Comparison of ENCODE assay signal across 8 mouse cellular contexts in the genomic region with DNA sequence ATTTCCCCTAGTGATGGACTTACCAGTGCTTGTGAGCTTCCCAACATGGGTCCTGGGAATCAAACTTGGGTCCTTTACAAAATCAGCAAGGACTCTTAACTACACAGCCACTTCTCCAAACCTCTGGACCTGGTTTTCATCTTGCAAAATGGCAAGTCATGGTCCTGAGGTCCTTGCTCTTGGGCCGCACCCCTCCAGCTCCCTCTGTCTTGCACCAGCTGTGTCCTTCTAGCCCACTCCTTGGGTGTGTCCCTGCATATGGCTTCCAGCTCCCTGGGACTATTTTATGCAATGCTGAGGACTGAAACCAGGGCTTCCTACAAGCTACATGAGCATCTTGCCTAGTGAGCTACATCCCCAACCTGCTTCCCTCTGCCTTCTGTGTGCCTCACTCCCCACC. TPM values are rescaled to one million over a fixed set of nuclear protein-coding genes. Genes with fewer than 3 reads are reported as not detected.
DNase-seq lines count a peak whose midpoint lies in the region; ATAC-seq and TF ChIP-seq lines count a peak whose summit lies in the region.

Gene Sparc, minus strand, starts transcription at position 206 of the 400 bp plus-strand sequence.

- peak within 1 kb of the TSS; percentile 73 for H3K27ac ChIP-seq in lung, embryonic 15.5 days
- peak within 1 kb of the TSS; percentile 64 for H3K27ac ChIP-seq in forebrain, embryonic 11.5 days (ENCODE audit: low read depth, low read length)
- H3K27ac ChIP-seq in limb, embryonic 14.5 days (replicated peaks; ENCODE audit: low read depth, low read length) = peak within 1 kb of the TSS; percentile 8; the same call in 1 of the 2 replicates

- no peaks in the 10 kb centered on the region for H3K9me3 ChIP-seq in lung, embryonic 15.5 days
- no peaks in the 10 kb centered on the region for H3K9me3 ChIP-seq in forebrain, embryonic 11.5 days (ENCODE audit: control insufficient read depth, low read length)
- H3K9me3 ChIP-seq in limb, embryonic 14.5 days (ENCODE audit: control insufficient read depth, low read length) = no peaks in the 10 kb centered on the region

- H3K36me3 ChIP-seq in lung, embryonic 15.5 days = no peaks in the 10 kb centered on the region
- H3K36me3 ChIP-seq in forebrain, embryonic 11.5 days (ENCODE audit: control insufficient read depth, insufficient read depth, low read length) = no peaks in the 10 kb centered on the region
- H3K36me3 ChIP-seq in limb, embryonic 14.5 days (ENCODE audit: control insufficient read depth, insufficient read depth, low read length) = no peaks in the 10 kb centered on the region

- no peaks in the 10 kb centered on the region for H3K27me3 ChIP-seq in lung, embryonic 15.5 days
- no peaks in the 10 kb centered on the region for H3K27me3 ChIP-seq in forebrain, embryonic 11.5 days (ENCODE audit: control insufficient read depth, insufficient read depth, low read length)
- H3K27me3 ChIP-seq in limb, embryonic 14.5 days (ENCODE audit: control insufficient read depth, insufficient read depth, low read length) = no peaks in the 10 kb centered on the region

- WGBS in lung, embryonic 15.5 days = 90% methylated on average over 1 of the region's 1 CpGs
- 100% methylated on average over 1 of the region's 1 CpGs for WGBS in forebrain, embryonic 11.5 days
- 100% methylated on average over 1 of the region's 1 CpGs for WGBS in limb, embryonic 14.5 days

- H3K4me2 ChIP-seq in lung, embryonic 15.5 days = no peak within 1 kb of the TSS
- H3K4me2 ChIP-seq in forebrain, embryonic 11.5 days (ENCODE audit: low read depth, low read length, severe bottlenecking) = no peak within 1 kb of the TSS
- H3K4me2 ChIP-seq in limb, embryonic 14.5 days (replicated peaks; ENCODE audit: low read depth, low read length, severe bottlenecking) = no peak within 1 kb of the TSS

- peaks cover 54% of the 10 kb centered on the region for H3K4me1 ChIP-seq in lung, embryonic 15.5 days
- H3K4me1 ChIP-seq in forebrain, embryonic 11.5 days (replicated peaks; ENCODE audit: control insufficient read depth, insufficient read depth, low read length) = peaks cover 27% of the 10 kb centered on the region
- H3K4me1 ChIP-seq in limb, embryonic 14.5 days (ENCODE audit: control insufficient read depth, insufficient read depth, low read length) = peaks cover 27% of the 10 kb centered on the region

- DNase-seq in lung, postnatal 25 days (ENCODE audit: low spot score) = no peak
- no peak for DNase-seq in forebrain, embryonic 11.5 days (ENCODE audit: low spot score)
- no peak for DNase-seq in heart, postnatal 25 days (ENCODE audit: low spot score)
- DNase-seq in limb, embryonic 14.5 days (ENCODE audit: low spot score) = no peak
- no peak for DNase-seq in urinary bladder, postnatal 36 days (ENCODE audit: low spot score in 2 of 2)
- no peak for DNase-seq in urinary bladder, postnatal 14 days (ENCODE audit: low spot score)

- no peak for TF ChIP-seq POLR2A in limb, embryonic 14.5 days (IDR thresholded peaks at IDR 0.05; ENCODE audit: borderline replicate concordance, extremely low read depth, insufficient read depth, insufficient read length)

- no peak within 1 kb of the TSS for H3K9ac ChIP-seq in lung, embryonic 15.5 days
- 0 out of 2 replicates have a peak within 1 kb of the TSS, but pooled peaks have one; percentile 23 for H3K9ac ChIP-seq in forebrain, embryonic 11.5 days (ENCODE audit: low read length)
- no peak within 1 kb of the TSS for H3K9ac ChIP-seq in limb, embryonic 14.5 days (ENCODE audit: low read depth, low read length, severe bottlenecking)

- H3K4me3 ChIP-seq in lung, embryonic 15.5 days = no peak within 1 kb of the TSS
- H3K4me3 ChIP-seq in forebrain, embryonic 11.5 days (ENCODE audit: low read depth, low read length) = no peak within 1 kb of the TSS
- H3K4me3 ChIP-seq in limb, embryonic 14.5 days (replicated peaks; ENCODE audit: low read length) = no peak within 1 kb of the TSS

- no peak for ATAC-seq in lung, embryonic 15.5 days (ENCODE audit: borderline replicate concordance, extremely low read depth, low FRiP score, low TSS enrichment)
- no peak for ATAC-seq in forebrain, embryonic 11.5 days (replicated peaks; ENCODE audit: low FRiP score)
- no peak for ATAC-seq in limb, embryonic 14.5 days (ENCODE audit: low FRiP score, low read depth)
- ATAC-seq in megakaryocyte-erythroid progenitor cell, adult 5-6 weeks (replicated peaks; ENCODE audit: low FRiP score, low TSS enrichment, poor library complexity, severe bottlenecking) = no peak

- intact Hi-C loops in heart, postnatal 25 days (cut with DNase I) = no loop called here

RNA-seq across cellular contexts. Expression of gene Sparc, which starts in this region (rescaled TPM):
- 1,944 and 2,059 TPM in 2 replicates for polyA plus RNA-seq in lung, embryonic 15.5 days (2015; fragmentation: Nextera tagmentation; extraction: Ambion mirVana)
- 348 and 407 TPM in 2 replicates for polyA plus RNA-seq in forebrain, embryonic 11.5 days (2014; fragmentation: Nextera tagmentation; extraction: Ambion mirVana)
- total RNA-seq in heart, postnatal 25 days (2021) = 100 to 1,000 TPM; 785 to 951 TPM
- polyA plus RNA-seq in limb, embryonic 14.5 days (2012; rRNA removed) = 1,741 and 2,064 TPM in 2 replicates
- 2,065 and 2,257 TPM in 2 replicates for polyA plus RNA-seq in limb, embryonic 14.5 days (2014; fragmentation: Nextera tagmentation; extraction: Ambion mirVana)
- not detected in 2 replicates for total RNA-seq in megakaryocyte-erythroid progenitor cell, adult 5-6 weeks (2014; fragmentation: Nextera tagmentation)
- not detected in 2 replicates for total RNA-seq in megakaryocyte-erythroid progenitor cell, adult 5-6 weeks (2017)

Comparison
In these comparisons a context has a peak if more than half of its experiments do, and no peak if none do; other contexts are left out.
1. RNA of gene Sparc (total RNA-seq): 785 to 951 TPM in heart, postnatal 25 days; not detected in megakaryocyte-erythroid progenitor cell, adult 5-6 weeks; every median in the first group is over 100 times any median in the second.
2. H3K27ac ChIP-seq: peak in every context shown above with its lines; median percentile 73 in lung, embryonic 15.5 days; 64 in forebrain, embryonic 11.5 days; 8 in limb, embryonic 14.5 days.